17 mouse cellular contexts compared by ENCODE assay signal in genomic region chr1:38132942-38133341, GRCm38 (mm10). TPM values are rescaled to one million over a fixed set of nuclear protein-coding genes. Genes with fewer than 3 reads are reported as not detected.
A peak's percentile ranks its signal among the peaks of the same experiment; 100 is the strongest.
DNase-seq lines count a peak whose midpoint lies in the region; ATAC-seq lines count a peak whose summit lies in the region.
"Had no signal": no experiment of that assay in that cellular context is flagged by ENCODE, and none has a peak within 500 bp of the region (broad histone marks: within the 10 kb centered on the region; RNA-seq: fewer than 3 reads in every experiment).

No protein-coding gene starts in this region.

- DNase-seq in CD4-positive, CD25-positive, alpha-beta regulatory T cell, adult 2 months (ENCODE audit: low read depth, low spot score), result peak; percentile 20
- peak; percentile 17 to 31 for DNase-seq in heart, postnatal 10 days
- no peak for DNase-seq in heart, embryonic 10.5 days (ENCODE audit: low spot score)
- DNase-seq in thymus, postnatal 0 days (ENCODE audit: low spot score), result peak; percentile 8
- no peak for DNase-seq in thymus, postnatal 4 days
- no peak for DNase-seq in cerebellum, adult 11-12 months
- DNase-seq: cerebellum, postnatal 14 days; gastrocnemius, postnatal 36 days; layer of hippocampus, postnatal 36 days; right cerebral cortex, postnatal 14 days had no signal

- H3K36me3 ChIP-seq in heart, embryonic 10.5 days, result no peaks in the 10 kb centered on the region
- H3K36me3 ChIP-seq: embryonic facial prominence, embryonic 12.5 days; forebrain, embryonic 10.5 days; G1E; limb, embryonic 10.5 days had no signal

- 59% methylated on average over 6 of the region's 6 CpGs for WGBS in heart, embryonic 10.5 days

- intact Hi-C loops in heart, postnatal 10 days (cut with DNase I), result no loop called here

- H3K4me1 ChIP-seq in heart, embryonic 10.5 days, result peaks cover 17% of the 10 kb centered on the region
- H3K4me1 ChIP-seq: embryonic facial prominence, embryonic 12.5 days had no signal

- H3K27me3 ChIP-seq in heart, embryonic 10.5 days (ENCODE audit: insufficient read depth, poor library complexity, severe bottlenecking), result no peaks in the 10 kb centered on the region
- H3K27me3 ChIP-seq: embryonic facial prominence, embryonic 12.5 days had no signal

- H3K9me3 ChIP-seq in heart, embryonic 10.5 days, result no peaks in the 10 kb centered on the region
- H3K9me3 ChIP-seq: embryonic facial prominence, embryonic 12.5 days; forebrain, embryonic 10.5 days; G1E; limb, embryonic 10.5 days had no signal

- no peak overlapping the region for H3K4me3 ChIP-seq in heart, embryonic 10.5 days
- H3K4me3 ChIP-seq: embryonic facial prominence, embryonic 12.5 days; forebrain, embryonic 10.5 days; limb, embryonic 10.5 days had no signal

- ATAC-seq in CD4-positive, CD25-positive, alpha-beta regulatory T cell, adult 4 months, result no peak
- ATAC-seq in erythroblast, adult 5-6 weeks (replicated peaks; ENCODE audit: low FRiP score, poor library complexity, severe bottlenecking), result no peak

- no peak overlapping the region for H3K27ac ChIP-seq in heart, embryonic 10.5 days
- H3K27ac ChIP-seq: embryonic facial prominence, embryonic 12.5 days; forebrain, embryonic 10.5 days; kidney, postnatal 0 days; limb, embryonic 10.5 days had no signal

RNA-seq across cellular contexts. Expression of gene Rev1, which starts 3.3 kb away (rescaled TPM):
- polyA plus RNA-seq in CD4-positive, CD25-positive, alpha-beta regulatory T cell, adult 4 months (2017; shearing (Covaris generic)), result 10 to 100 TPM; 14.1 to 15.3 TPM
- 10 to 100 TPM; 17.3 to 20.2 TPM for total RNA-seq in heart, postnatal 10 days (2021)
- 27.9 and 32.2 TPM in 2 replicates for polyA plus RNA-seq in heart, embryonic 10.5 days (2016; fragmentation: Nextera tagmentation; extraction: Ambion mirVana)
- polyA plus RNA-seq in thymus, postnatal 0 days (2015; fragmentation: Nextera tagmentation; extraction: Ambion mirVana), result 13.7 and 18.9 TPM in 2 replicates
- total RNA-seq in erythroblast, adult 5-6 weeks (2015; ENCODE audit: low replicate concordance), result 19.8 and 29.7 TPM in 2 replicates
- 21.2 and 40.1 TPM in 2 replicates for total RNA-seq in erythroblast, adult 5-6 weeks (2017; ENCODE audit: low replicate concordance)

Comparison
In these comparisons a context has a peak if more than half of its experiments do, and no peak if none do; other contexts are left out.
1. DNase-seq: peak in CD4-positive, CD25-positive, alpha-beta regulatory T cell, adult 2 months (single experiment), heart, postnatal 10 days (2 of 2) and thymus, postnatal 0 days (single experiment); none in heart, embryonic 10.5 days (single experiment), thymus, postnatal 4 days (single experiment) and cerebellum, adult 11-12 months (single experiment).